Mouse (Mus musculus): ENCODE data around the gene Rptor.

- no peak for TF ChIP-seq EP300 (IDR thresholded peaks at IDR 0.05; ENCODE audit: insufficient read depth, low read depth, low read length)
- no peak for TF ChIP-seq CTCF (IDR thresholded peaks at IDR 0.05)
Measured at GRCm38 (mm10) chr11:119685910-119686659, 83.4 kb downstream of the Rptor start.

All from heart, adult 2 months (tissue).